Mouse (Mus musculus): ENCODE measurements at regions not wholly inside any gene's neighbourhood (a gene's known extent, or its start where the extent isn't known, plus 50 kb on each side); places are given as distances from the start of the nearest gene placed in this dataset.
"Not testable (repeated sequence)": the region's sequence is repeated elsewhere in the genome, so short reads cannot be mapped to it uniquely, and the experiment has no call there.

DNA sequence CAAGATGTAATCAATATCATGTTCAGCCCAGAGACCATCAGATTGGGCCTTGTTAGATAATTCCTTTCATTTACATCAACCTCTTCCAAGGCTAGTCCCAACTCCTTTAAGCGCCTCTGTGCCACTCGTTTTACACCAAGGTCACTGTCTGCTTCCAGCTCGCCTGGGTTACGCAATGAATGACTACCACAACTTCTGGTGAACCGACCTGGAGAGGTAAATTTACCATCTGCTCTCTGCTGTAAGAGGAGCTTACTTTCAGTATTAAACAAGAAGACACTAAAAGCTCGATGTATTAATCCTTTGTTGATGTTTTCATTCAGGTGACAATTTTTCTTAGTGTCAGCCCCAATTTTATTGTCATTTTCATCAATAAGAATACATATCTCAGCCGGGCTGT, 51.7 kb upstream of the Fam174b start:
- Histone ChIP-seq H3K27me3 (ENCODE audit: insufficient read depth, poor library complexity, severe bottlenecking) (no peaks in the 10 kb centered on the region), H3K27ac (no peak overlapping the region), H3K36me3 (no peaks in the 10 kb centered on the region), H3K4me1 (replicated peaks) (peaks cover 5% of the 10 kb centered on the region), H3K4me3 (no peak overlapping the region), H3K9me3 (no peaks in the 10 kb centered on the region)
- WGBS, result 92% methylated on average over 7 of the region's 7 CpGs
- no peak for DNase-seq (ENCODE audit: low spot score)

DNA sequence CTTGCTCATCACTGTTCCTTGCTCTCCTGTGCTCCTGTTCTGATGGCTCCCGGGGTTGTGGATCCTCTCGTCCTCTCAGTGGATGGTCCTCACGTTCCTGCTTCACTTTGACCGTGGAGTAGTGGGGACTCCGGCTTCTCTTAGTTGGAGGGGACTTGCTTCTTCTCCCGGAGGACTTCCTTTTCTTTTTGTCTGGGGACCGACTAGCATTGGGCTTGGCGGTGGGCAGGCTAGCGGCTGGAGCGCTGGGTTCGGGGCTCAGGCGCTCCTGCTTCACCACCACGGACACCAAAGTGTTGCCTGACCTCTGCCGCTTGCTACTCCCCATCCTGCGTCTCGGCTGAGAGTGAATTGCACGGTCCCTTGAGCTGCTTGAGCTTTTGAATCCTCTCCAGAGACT, 53.9 kb upstream of the Fam174b start:
- H3K9me3 ChIP-seq; H3K27me3 ChIP-seq (ENCODE audit: insufficient read depth, poor library complexity, severe bottlenecking); H3K4me3 ChIP-seq; DNase-seq (ENCODE audit: low spot score); H3K27ac ChIP-seq; H3K36me3 ChIP-seq: not testable (repeated sequence)
- H3K4me1 ChIP-seq (replicated peaks), result peaks cover 17% of the 10 kb centered on the region
- WGBS, result 95% methylated on average over 17 of the region's 17 CpGs

DNA sequence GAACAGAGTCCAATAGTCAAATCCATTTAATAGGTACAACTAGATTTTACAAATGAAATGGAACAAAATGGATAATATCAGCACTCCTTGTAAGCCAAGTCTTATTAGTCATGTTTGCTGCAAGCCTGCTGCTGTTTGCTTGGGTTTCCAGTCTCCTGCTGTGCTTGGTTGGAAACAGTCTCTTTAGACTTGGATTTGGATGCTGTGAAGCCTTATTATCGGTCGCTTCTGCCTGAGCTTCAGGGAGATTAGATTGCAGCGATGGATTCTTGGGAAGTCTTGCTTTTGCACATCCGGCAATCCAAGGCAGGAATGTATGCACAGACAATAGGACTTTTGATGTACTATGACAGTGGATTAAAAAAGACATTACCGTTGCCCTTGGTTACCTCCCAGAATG, 57.3 kb upstream of the Fam174b start:
- peak overlapping the region; percentile 17; the same call in 1 of the 2 replicates for H3K27ac ChIP-seq
- no peaks in the 10 kb centered on the region for H3K36me3 ChIP-seq
- H3K4me1 ChIP-seq (replicated peaks), result peaks cover 17% of the 10 kb centered on the region
- H3K9me3 ChIP-seq, result no peaks in the 10 kb centered on the region
- WGBS, result 32% methylated on average over 5 of the region's 5 CpGs
- no peaks in the 10 kb centered on the region for H3K27me3 ChIP-seq (ENCODE audit: insufficient read depth, poor library complexity, severe bottlenecking)
- no peak for DNase-seq (ENCODE audit: low spot score)
- no peak overlapping the region for H3K4me3 ChIP-seq

DNA sequence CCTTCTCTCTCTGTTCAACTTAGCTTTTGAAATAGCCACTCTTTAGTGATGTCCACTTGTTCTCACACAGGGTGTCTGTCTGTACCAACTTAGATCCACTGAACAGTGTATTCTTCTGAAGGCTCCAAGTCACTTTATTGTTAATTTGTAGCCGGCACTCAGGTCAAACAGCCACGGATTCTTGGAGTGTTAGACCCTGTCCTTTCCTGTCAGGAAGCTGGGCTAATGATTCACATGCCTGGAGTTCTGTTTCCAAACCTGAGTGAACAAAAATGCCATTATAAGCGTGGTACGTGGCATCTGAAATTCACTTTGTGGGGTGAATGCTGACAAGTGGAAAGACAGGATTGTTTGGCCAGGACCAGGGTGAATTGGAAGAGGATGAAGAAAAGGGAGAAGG, 69.5 kb upstream of the Fam174b start:
- Histone ChIP-seq H3K4me1 (replicated peaks) (peaks cover 4% of the 10 kb centered on the region; the same call in 1 of the 2 replicates), H3K4me3 (no peak overlapping the region), H3K36me3 (no peaks in the 10 kb centered on the region), H3K9me3 (no peaks in the 10 kb centered on the region), H3K27me3 (ENCODE audit: insufficient read depth, poor library complexity, severe bottlenecking) (no peaks in the 10 kb centered on the region), H3K27ac (no peak overlapping the region)
- DNase-seq (ENCODE audit: low spot score), result no peak
- WGBS, result 58% methylated on average over 4 of the region's 4 CpGs

DNA sequence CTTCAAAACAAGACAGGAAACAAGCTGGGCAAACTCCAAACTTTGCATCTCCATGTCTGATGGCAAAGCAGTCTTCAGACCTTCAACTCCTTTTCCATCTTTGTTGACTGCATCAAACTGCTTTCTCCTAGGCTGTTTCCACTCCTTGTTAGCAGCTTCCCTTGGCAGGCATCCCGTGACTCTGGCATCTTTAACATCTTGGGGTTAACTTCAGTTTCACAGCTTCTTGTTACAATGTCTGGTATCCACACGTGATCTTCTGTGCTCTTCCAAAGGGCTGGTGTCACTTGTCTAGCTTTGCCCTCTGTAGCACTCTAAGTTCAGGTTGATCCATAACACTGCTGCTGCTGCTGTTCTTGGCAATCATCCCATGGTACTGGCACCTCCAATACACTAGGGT, 71.3 kb upstream of the Fam174b start:
- 88% methylated on average over 2 of the region's 2 CpGs for WGBS
- Histone ChIP-seq H3K9me3 (no peaks in the 10 kb centered on the region), H3K4me3 (no peak overlapping the region), H3K27me3 (ENCODE audit: insufficient read depth, poor library complexity, severe bottlenecking) (no peaks in the 10 kb centered on the region), H3K36me3 (no peaks in the 10 kb centered on the region), H3K4me1 (replicated peaks) (peaks cover 10% of the 10 kb centered on the region), H3K27ac (no peak overlapping the region)
- no peak for DNase-seq (ENCODE audit: low spot score)

DNA sequence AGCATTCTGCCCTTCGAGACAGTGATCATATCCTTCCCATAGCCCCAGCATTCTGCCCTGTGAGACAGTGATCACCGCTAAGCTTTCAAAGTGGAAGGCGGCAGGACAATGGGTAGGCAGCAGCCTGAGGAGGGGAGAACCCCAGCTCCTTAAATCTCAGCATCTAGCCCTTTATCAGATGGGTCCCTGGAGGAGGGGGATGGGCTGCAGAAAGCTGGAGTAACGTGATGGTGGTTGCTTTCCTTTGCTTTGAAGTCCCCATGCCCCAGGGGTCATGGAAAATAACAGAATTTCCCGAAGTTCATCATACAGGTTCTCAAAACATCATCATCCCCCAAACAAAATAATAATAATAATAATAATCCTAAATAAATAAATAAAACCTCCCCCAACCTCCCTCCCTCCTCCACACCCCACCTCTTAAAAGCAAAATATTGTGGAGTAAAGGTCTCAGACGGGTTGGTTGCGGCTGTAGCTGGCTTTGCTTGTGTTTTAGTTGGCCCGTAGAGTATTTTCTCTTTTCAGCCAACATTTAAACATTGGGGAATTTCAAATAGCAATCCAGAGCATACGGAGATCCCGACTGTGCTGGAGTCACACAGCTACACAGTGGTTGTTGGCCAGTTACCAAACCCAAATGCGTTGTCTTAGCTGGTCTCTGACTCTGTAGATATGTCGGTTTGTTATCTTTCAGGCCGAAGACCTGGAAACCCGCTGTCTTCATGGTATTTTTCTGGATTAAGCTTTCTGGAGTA, 73.0 kb upstream of the Fam174b start:
- WGBS, result 74% methylated on average over 14 of the region's 14 CpGs
- H3K9me3 ChIP-seq, result no peaks in the 10 kb centered on the region
- DNase-seq (ENCODE audit: low spot score), result no peak
- peaks cover 10% of the 10 kb centered on the region for H3K4me1 ChIP-seq (replicated peaks)
- no peaks in the 10 kb centered on the region for H3K36me3 ChIP-seq
- no peak overlapping the region for H3K27ac ChIP-seq
- no peaks in the 10 kb centered on the region for H3K27me3 ChIP-seq (ENCODE audit: insufficient read depth, poor library complexity, severe bottlenecking)
- H3K4me3 ChIP-seq, result no peak overlapping the region

DNA sequence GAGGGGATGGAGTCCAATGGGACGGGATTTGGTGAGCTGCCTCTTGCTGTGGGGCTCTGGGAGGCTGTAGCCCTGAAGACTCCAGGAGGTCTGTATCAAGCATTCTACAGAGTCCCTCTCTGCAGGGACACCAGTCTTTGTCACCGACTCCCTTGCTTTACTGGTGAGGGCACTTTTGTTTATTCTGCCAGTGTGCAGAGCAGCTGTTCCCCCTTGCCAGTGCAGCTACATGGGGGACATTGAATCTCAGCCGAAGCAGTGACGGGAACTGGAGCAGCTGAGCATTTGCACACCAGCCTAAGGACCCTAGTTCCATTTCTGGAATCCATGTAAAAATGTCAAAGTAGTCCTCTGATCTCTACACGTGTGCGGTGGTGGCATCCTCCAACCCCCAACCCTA, 75.1 kb upstream of the Fam174b start:
- H3K4me1 ChIP-seq (replicated peaks), result peaks cover 10% of the 10 kb centered on the region
- DNase-seq (ENCODE audit: low spot score), result no peak
- H3K9me3 ChIP-seq, result no peaks in the 10 kb centered on the region
- 60% methylated on average over 6 of the region's 6 CpGs for WGBS
- H3K36me3 ChIP-seq, result no peaks in the 10 kb centered on the region
- no peak overlapping the region for H3K27ac ChIP-seq
- no peak overlapping the region for H3K4me3 ChIP-seq
- no peaks in the 10 kb centered on the region for H3K27me3 ChIP-seq (ENCODE audit: insufficient read depth, poor library complexity, severe bottlenecking)

DNA sequence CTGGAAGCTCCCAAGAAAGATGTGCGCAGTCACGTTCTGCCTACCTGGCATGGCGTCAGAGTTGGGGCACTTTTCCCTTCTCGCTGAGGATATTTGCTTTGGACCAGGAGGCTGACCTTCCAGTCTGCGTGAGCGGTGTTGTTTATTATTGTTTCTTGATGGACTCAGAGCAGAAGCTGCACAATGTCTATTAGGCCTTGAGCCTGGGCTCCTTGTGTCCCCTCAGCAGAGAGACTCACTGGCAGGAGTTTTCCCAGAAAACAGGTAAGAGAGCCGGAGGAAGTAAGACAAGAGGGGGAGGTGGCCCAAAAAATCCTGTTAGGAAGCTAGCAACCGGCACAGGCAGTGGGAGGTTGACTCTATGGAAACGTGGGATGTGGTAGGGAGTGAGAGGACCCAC, 77.6 kb upstream of the Fam174b start:
- H3K4me1 ChIP-seq (replicated peaks), result peaks cover 10% of the 10 kb centered on the region
- H3K36me3 ChIP-seq, result no peaks in the 10 kb centered on the region
- H3K27me3 ChIP-seq (ENCODE audit: insufficient read depth, poor library complexity, severe bottlenecking), result no peaks in the 10 kb centered on the region
- H3K4me3 ChIP-seq, result no peak overlapping the region
- DNase-seq (ENCODE audit: low spot score), result no peak
- WGBS, result 75% methylated on average over 9 of the region's 9 CpGs
- no peaks in the 10 kb centered on the region for H3K9me3 ChIP-seq
- no peak overlapping the region for H3K27ac ChIP-seq

DNA sequence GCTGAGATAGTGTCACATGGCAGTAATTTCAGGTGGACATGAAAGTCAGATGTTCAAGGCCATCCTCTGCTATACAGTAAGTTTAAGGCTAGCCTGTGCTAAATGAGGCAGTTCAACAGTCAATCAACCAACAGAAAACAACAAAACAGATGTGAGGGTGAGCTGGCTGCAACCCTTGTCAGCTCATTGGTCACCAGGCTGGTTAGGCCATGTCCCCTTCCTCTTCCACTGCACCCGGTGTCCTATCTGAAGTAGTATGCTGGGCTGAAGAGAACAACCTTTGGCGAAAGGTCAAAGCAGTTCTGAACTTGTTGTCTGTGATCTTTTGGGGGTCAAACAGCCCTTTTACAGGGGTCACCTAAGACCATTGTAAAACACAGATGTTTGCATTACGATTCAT, 78.2 kb upstream of the Fam174b start:
- 80% methylated on average over 3 of the region's 3 CpGs for WGBS
- H3K4me3 ChIP-seq, result no peak overlapping the region
- H3K36me3 ChIP-seq, result no peaks in the 10 kb centered on the region
- peaks cover 9% of the 10 kb centered on the region for H3K4me1 ChIP-seq (replicated peaks)
- H3K9me3 ChIP-seq, result no peaks in the 10 kb centered on the region
- no peak overlapping the region for H3K27ac ChIP-seq
- no peak for DNase-seq (ENCODE audit: low spot score)
- H3K27me3 ChIP-seq (ENCODE audit: insufficient read depth, poor library complexity, severe bottlenecking), result no peaks in the 10 kb centered on the region

DNA sequence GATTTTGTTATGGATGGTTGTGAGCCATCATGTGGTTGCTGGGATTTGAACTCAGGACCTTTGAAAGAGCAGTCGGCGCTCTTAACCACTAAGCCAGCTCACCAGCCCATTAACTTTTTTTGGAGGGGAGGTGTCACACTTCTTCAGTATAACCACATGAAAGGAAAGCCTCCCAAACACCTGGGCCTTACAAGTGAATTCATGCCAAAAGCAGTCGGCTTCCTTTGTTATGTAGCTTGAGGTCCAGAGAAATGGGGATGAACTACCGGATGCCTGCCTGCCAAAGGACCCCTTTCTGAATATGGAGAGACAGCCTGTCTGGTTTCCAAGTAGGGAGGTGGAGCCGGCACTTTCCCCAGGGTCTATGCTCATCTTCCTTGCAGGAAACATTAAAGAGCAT, 80.6 kb upstream of the Fam174b start:
- H3K27ac ChIP-seq, result no peak overlapping the region
- peaks cover 5% of the 10 kb centered on the region for H3K27me3 ChIP-seq (ENCODE audit: insufficient read depth, poor library complexity, severe bottlenecking)
- 0 out of 2 replicates have a peak, but pooled peaks cover 3% of the 10 kb centered on the region for H3K4me1 ChIP-seq (replicated peaks)
- WGBS, result 86% methylated on average over 5 of the region's 5 CpGs
- no peaks in the 10 kb centered on the region for H3K36me3 ChIP-seq
- no peak for DNase-seq (ENCODE audit: low spot score)
- no peaks in the 10 kb centered on the region for H3K9me3 ChIP-seq
- H3K4me3 ChIP-seq, result no peak overlapping the region

DNA sequence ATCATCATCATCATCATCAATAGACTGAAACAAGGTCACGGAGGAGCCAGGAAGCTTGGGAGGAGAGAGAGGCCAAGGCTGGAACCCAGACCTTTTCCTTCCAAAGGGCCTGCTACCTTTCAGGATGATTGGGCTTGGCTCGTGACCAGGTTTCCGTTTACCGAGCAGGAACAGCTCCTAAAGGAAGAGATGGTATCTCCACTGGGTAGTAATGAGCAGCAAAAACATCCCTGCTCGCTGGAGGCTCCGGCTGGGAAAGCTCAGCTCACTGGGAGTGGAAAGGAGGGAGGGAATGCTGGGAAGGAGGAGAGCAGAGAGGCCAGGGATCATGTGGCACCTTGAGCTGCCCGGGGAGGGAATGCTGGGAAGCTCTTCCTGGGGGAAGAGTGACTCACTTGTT, 82.8 kb upstream of the Fam174b start:
- Histone ChIP-seq H3K27me3 (ENCODE audit: insufficient read depth, poor library complexity, severe bottlenecking) (peaks cover 6% of the 10 kb centered on the region), H3K4me3 (no peak overlapping the region), H3K36me3 (no peaks in the 10 kb centered on the region), H3K4me1 (replicated peaks) (0 out of 2 replicates have a peak, but pooled peaks cover 5% of the 10 kb centered on the region), H3K27ac (peak overlapping the region; percentile 5; the same call in 1 of the 2 replicates), H3K9me3 (no peaks in the 10 kb centered on the region)
- DNase-seq (ENCODE audit: low spot score), result no peak
- 76% methylated on average over 7 of the region's 7 CpGs for WGBS

DNA sequence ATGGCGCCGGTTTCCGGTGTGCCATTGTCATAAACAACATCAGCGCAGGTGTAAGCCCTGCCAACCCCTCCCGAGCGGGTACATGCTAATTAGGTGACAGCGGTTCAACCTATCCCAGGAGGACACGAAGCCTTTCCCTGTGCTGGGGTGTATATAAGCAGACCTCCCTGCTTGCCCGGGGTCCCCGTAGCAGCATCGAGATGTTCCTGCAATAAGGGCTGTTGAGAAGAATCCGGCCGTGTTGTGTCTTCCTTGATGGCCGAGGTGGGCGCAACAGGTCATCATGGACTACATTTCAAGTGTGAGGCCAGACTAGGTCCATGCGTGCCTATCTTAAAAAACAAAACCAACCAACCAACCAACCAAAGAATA, 83.7 kb upstream of the Fam174b start:
- H3K4me3 ChIP-seq; H3K27me3 ChIP-seq (ENCODE audit: insufficient read depth, poor library complexity, severe bottlenecking); H3K9me3 ChIP-seq; H3K36me3 ChIP-seq; H3K27ac ChIP-seq; H3K4me1 ChIP-seq (replicated peaks); DNase-seq (ENCODE audit: low spot score): not testable (repeated sequence)
- 96% methylated on average over 16 of the region's 16 CpGs for WGBS

DNA sequence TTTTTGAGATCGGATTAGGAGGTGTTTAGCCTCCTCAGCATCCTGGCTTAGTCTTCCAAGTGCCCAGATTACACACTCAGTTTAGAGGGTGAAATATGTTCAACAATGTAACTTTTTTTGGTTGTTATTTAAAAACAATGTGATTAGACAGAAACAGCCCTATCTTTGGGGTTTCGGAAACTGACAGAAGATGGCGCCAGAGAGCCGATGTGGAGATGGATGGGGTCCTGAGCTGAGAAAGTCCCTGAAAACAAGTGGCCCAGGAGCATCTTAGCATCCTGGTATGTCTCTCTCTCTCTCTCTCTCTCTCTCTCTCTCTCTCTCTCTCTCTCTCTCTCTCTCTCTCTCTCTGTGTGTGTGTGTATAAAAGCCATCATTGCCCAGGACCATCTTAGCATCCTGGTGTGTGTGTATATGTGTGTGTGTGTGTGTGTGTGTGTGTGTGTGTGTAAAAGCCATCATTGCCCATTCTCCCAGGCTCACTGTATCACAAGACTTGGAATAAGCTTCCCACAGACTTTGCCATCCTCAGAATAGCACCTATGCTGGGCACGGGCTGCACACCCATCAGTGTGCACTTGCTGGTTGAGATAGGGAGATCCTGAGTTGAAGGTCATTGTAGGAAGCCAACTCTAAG, 84.2 kb upstream of the Fam174b start:
- 0 out of 2 replicates have a peak, but pooled peaks cover 5% of the 10 kb centered on the region for H3K4me1 ChIP-seq (replicated peaks)
- 23% methylated on average over 5 of the region's 5 CpGs for WGBS
- H3K4me3 ChIP-seq, result no peak overlapping the region
- H3K9me3 ChIP-seq, result no peaks in the 10 kb centered on the region
- H3K27me3 ChIP-seq (ENCODE audit: insufficient read depth, poor library complexity, severe bottlenecking), result peaks cover 6% of the 10 kb centered on the region
- no peak overlapping the region for H3K27ac ChIP-seq
- DNase-seq (ENCODE audit: low spot score), result peak; percentile 80
- no peaks in the 10 kb centered on the region for H3K36me3 ChIP-seq
